Mouse (Mus musculus) olfactory bulb, adult 2 months (tissue): Measurements from ENCODE around the gene Sntb2.

Experiments used
- CTCF ChIP-seq: fragments of 200-500 bp; IDR thresholded peaks from 2 replicates; pipeline ENCODE4 v1.5.1; 2012; ENCODE audit warnings: low read depth, mild to moderate bottlenecking, low read length, moderate library complexity; ENCODE audit not compliant: insufficient read depth
- POLR2A ChIP-seq: fragments of 200-500 bp; IDR thresholded peaks from 2 replicates; pipeline ENCODE4 v1.6.1; 2012; ENCODE audit warnings: mild to moderate bottlenecking, low read depth, low read length, moderate library complexity; ENCODE audit not compliant: insufficient read depth

GRCm38 (mm10) chr8:106892210-106892805 lies 43.2 kb upstream of the Sntb2 start:
- TF ChIP-seq CTCF: no peak
- TF ChIP-seq POLR2A: no peak
